Mouse (Mus musculus): ENCODE data around the gene Cyp21a1. TPM values are rescaled to one million over a fixed set of nuclear protein-coding genes. Genes with fewer than 3 reads are reported as not detected.

Cyp21a1 gene
- polyA plus RNA-seq, 1 experiment from 2014 or later = not detected

Small RNA genes lying within 50 kb of the gene (microRNA-seq; reads per million reads assigned to microRNA genes)
- gene Gm27471 (not detected), gene Mir6970 (0.55 reads per million), gene Mir6971 (4.2 reads per million, percentile 21 among the genes with 10 or more reads in this experiment)

Other genes starting within 250 kb of the Cyp21a1 start
- gene Notch4, start 240.3 kb downstream of the Cyp21a1 start, polyA plus RNA-seq (2015; fragmentation: Nextera tagmentation; extraction: Ambion mirVana) = 7.2 and 11.8 TPM in 2 replicates
- gene Gpsm3, start 214.8 kb downstream of the Cyp21a1 start, polyA plus RNA-seq (2015; fragmentation: Nextera tagmentation; extraction: Ambion mirVana) = 3.8 and 5.1 TPM in 2 replicates
- 10.2 and 10.7 TPM in 2 replicates for gene Pbx2, start 213.3 kb downstream of the Cyp21a1 start, polyA plus RNA-seq (2015; fragmentation: Nextera tagmentation; extraction: Ambion mirVana)
- 1.7 and 1.8 TPM in 2 replicates for gene Ager, start 206.7 kb downstream of the Cyp21a1 start, polyA plus RNA-seq (2015; fragmentation: Nextera tagmentation; extraction: Ambion mirVana)
- 306 and 313 TPM in 2 replicates for gene Rnf5, start 200.9 kb downstream of the Cyp21a1 start, polyA plus RNA-seq (2015; fragmentation: Nextera tagmentation; extraction: Ambion mirVana)
- gene Agpat1, start 200.3 kb downstream of the Cyp21a1 start, polyA plus RNA-seq (2015; fragmentation: Nextera tagmentation; extraction: Ambion mirVana) = 128 and 130 TPM in 2 replicates
- 9.2 and 10.3 TPM in 2 replicates for gene Egfl8, start 188.6 kb downstream of the Cyp21a1 start, polyA plus RNA-seq (2015; fragmentation: Nextera tagmentation; extraction: Ambion mirVana)
- 20.0 and 20.9 TPM in 2 replicates for gene Ppt2, start 176.1 kb downstream of the Cyp21a1 start, polyA plus RNA-seq (2015; fragmentation: Nextera tagmentation; extraction: Ambion mirVana)
- gene Prrt1, start 175.0 kb downstream of the Cyp21a1 start, polyA plus RNA-seq (2015; fragmentation: Nextera tagmentation; extraction: Ambion mirVana) = 10.7 and 10.8 TPM in 2 replicates
- gene Fkbpl, start 159.8 kb downstream of the Cyp21a1 start, polyA plus RNA-seq (2015; fragmentation: Nextera tagmentation; extraction: Ambion mirVana) = 14.6 and 16.0 TPM in 2 replicates
- gene Atf6b, start 157.4 kb downstream of the Cyp21a1 start, polyA plus RNA-seq (2015; fragmentation: Nextera tagmentation; extraction: Ambion mirVana) = 123 and 125 TPM in 2 replicates
- 0.18 and 0.24 TPM in 2 replicates for gene Tnxb, start 134.0 kb downstream of the Cyp21a1 start, polyA plus RNA-seq (2015; fragmentation: Nextera tagmentation; extraction: Ambion mirVana)
- 0.22 TPM in 2 replicates for gene C4b, start 60.7 kb downstream of the Cyp21a1 start, polyA plus RNA-seq (2015; fragmentation: Nextera tagmentation; extraction: Ambion mirVana)
- 41.2 and 50.4 TPM in 2 replicates for gene Stk19, start 32.4 kb upstream of the Cyp21a1 start, polyA plus RNA-seq (2015; fragmentation: Nextera tagmentation; extraction: Ambion mirVana)
- gene Dxo, start 32.5 kb upstream of the Cyp21a1 start, polyA plus RNA-seq (2015; fragmentation: Nextera tagmentation; extraction: Ambion mirVana) = 75.0 and 79.1 TPM in 2 replicates
- 67.4 and 73.8 TPM in 2 replicates for gene Skiv2l, start 45.6 kb upstream of the Cyp21a1 start, polyA plus RNA-seq (2015; fragmentation: Nextera tagmentation; extraction: Ambion mirVana)
- gene Nelfe, start 45.8 kb upstream of the Cyp21a1 start, polyA plus RNA-seq (2015; fragmentation: Nextera tagmentation; extraction: Ambion mirVana) = 76.3 and 82.3 TPM in 2 replicates
- gene Cfb, start 58.0 kb upstream of the Cyp21a1 start, polyA plus RNA-seq (2015; fragmentation: Nextera tagmentation; extraction: Ambion mirVana) = 2.6 and 3.3 TPM in 2 replicates
- 17.4 and 17.5 TPM in 2 replicates for gene Zbtb12, start 74.9 kb upstream of the Cyp21a1 start, polyA plus RNA-seq (2015; fragmentation: Nextera tagmentation; extraction: Ambion mirVana)
- gene Gm20547, start 77.5 kb upstream of the Cyp21a1 start, polyA plus RNA-seq (2015; fragmentation: Nextera tagmentation; extraction: Ambion mirVana) = 0.18 TPM in 1 of 2 replicates, not detected in the other
- 2.1 and 3.1 TPM in 2 replicates for gene C2, start 93.7 kb upstream of the Cyp21a1 start, polyA plus RNA-seq (2015; fragmentation: Nextera tagmentation; extraction: Ambion mirVana)
- gene Ehmt2, start 93.9 kb upstream of the Cyp21a1 start, polyA plus RNA-seq (2015; fragmentation: Nextera tagmentation; extraction: Ambion mirVana) = 113 and 119 TPM in 2 replicates
- gene Slc44a4, start 109.9 kb upstream of the Cyp21a1 start, polyA plus RNA-seq (2015; fragmentation: Nextera tagmentation; extraction: Ambion mirVana) = not detected in 2 replicates
- 36.1 and 41.1 TPM in 2 replicates for gene Neu1, start 126.7 kb upstream of the Cyp21a1 start, polyA plus RNA-seq (2015; fragmentation: Nextera tagmentation; extraction: Ambion mirVana)
- gene Hspa1b, start 154.7 kb upstream of the Cyp21a1 start, polyA plus RNA-seq (2015; fragmentation: Nextera tagmentation; extraction: Ambion mirVana) = 0.24 and 0.31 TPM in 2 replicates
- not detected in 2 replicates for gene Gm20481, start 165.4 kb upstream of the Cyp21a1 start, polyA plus RNA-seq (2015; fragmentation: Nextera tagmentation; extraction: Ambion mirVana)
- 12.7 and 13.3 TPM in 2 replicates for gene Hspa1a, start 167.6 kb upstream of the Cyp21a1 start, polyA plus RNA-seq (2015; fragmentation: Nextera tagmentation; extraction: Ambion mirVana)
- 1.2 and 1.5 TPM in 2 replicates for gene Hspa1l, start 168.1 kb upstream of the Cyp21a1 start, polyA plus RNA-seq (2015; fragmentation: Nextera tagmentation; extraction: Ambion mirVana)
- gene Lsm2, start 177.3 kb upstream of the Cyp21a1 start, polyA plus RNA-seq (2015; fragmentation: Nextera tagmentation; extraction: Ambion mirVana) = 103 and 111 TPM in 2 replicates
- gene Vars, start 196.4 kb upstream of the Cyp21a1 start, polyA plus RNA-seq (2015; fragmentation: Nextera tagmentation; extraction: Ambion mirVana) = 63.1 and 70.2 TPM in 2 replicates
- 0.06 and 0.15 TPM in 2 replicates for gene Vwa7, start 212.0 kb upstream of the Cyp21a1 start, polyA plus RNA-seq (2015; fragmentation: Nextera tagmentation; extraction: Ambion mirVana)
- 2.5 and 2.7 TPM in 2 replicates for gene Sapcd1, start 223.5 kb upstream of the Cyp21a1 start, polyA plus RNA-seq (2015; fragmentation: Nextera tagmentation; extraction: Ambion mirVana)
- 1.6 and 3.3 TPM in 2 replicates for gene Msh5, start 242.2 kb upstream of the Cyp21a1 start, polyA plus RNA-seq (2015; fragmentation: Nextera tagmentation; extraction: Ambion mirVana)
- 62.4 and 72.1 TPM in 2 replicates for gene Clic1, start 245.4 kb upstream of the Cyp21a1 start, polyA plus RNA-seq (2015; fragmentation: Nextera tagmentation; extraction: Ambion mirVana)